20 mouse cellular contexts compared by ENCODE assay signal in the genomic region with DNA sequence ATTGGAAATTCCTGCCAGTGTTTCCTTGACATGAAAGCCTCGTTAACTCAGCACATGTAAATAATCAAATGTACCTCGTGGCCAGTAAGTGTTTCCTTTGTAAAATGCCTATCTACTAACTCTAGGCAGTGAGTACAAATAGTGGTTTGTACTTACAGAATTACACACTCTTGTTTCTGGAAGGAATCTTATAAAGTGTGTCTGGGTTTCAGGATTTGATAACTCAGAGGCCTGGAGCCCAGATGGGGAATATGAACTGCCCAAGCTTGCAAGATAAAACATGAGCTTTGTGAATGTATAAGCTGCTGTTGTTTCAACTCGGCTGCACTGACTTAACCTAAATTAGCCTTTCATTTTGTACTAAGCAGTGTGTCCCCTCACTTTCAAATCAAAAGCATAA.
DNase-seq lines count a peak whose midpoint lies in the region; ATAC-seq lines count a peak whose summit lies in the region.
"Had no signal": no experiment of that assay in that cellular context is flagged by ENCODE, and none has a peak within 500 bp of the region (broad histone marks: within the 10 kb centered on the region; RNA-seq: fewer than 3 reads in every experiment).

No protein-coding gene starts in this region.

- WGBS in heart, embryonic 14.5 days = 36% methylated on average over 3 of the region's 3 CpGs
- WGBS in embryonic facial prominence, embryonic 10.5 days = 25% methylated on average over 3 of the region's 3 CpGs
- WGBS in embryonic facial prominence, embryonic 15.5 days = 17% methylated on average over 3 of the region's 3 CpGs
- 9% methylated on average over 3 of the region's 3 CpGs for WGBS in limb, embryonic 12.5 days
- 57% methylated on average over 3 of the region's 3 CpGs for WGBS in midbrain, embryonic 15.5 days

- H3K4me1 ChIP-seq in heart, embryonic 14.5 days (ENCODE audit: control insufficient read depth in 2 of 2, insufficient read depth in 2 of 2, low read length in 2 of 2) = no peaks in the 10 kb centered on the region
- peaks cover 15% of the 10 kb centered on the region; the same call in 1 of the 2 replicates for H3K4me1 ChIP-seq in embryonic facial prominence, embryonic 10.5 days
- no peaks in the 10 kb centered on the region for H3K4me1 ChIP-seq in embryonic facial prominence, embryonic 15.5 days
- peaks cover 12% of the 10 kb centered on the region for H3K4me1 ChIP-seq in limb, embryonic 12.5 days (replicated peaks)
- H3K4me1 ChIP-seq in midbrain, embryonic 15.5 days = no peaks in the 10 kb centered on the region

- no peak overlapping the region for H3K9ac ChIP-seq in heart, embryonic 14.5 days (ENCODE audit: low read length)
- H3K9ac ChIP-seq in embryonic facial prominence, embryonic 15.5 days = no peak overlapping the region
- no peak overlapping the region for H3K9ac ChIP-seq in limb, embryonic 12.5 days (replicated peaks)
- H3K9ac ChIP-seq in midbrain, embryonic 15.5 days = no peak overlapping the region
- H3K9ac ChIP-seq: liver, postnatal 0 days had no signal

- H3K27ac ChIP-seq in heart, embryonic 14.5 days (replicated peaks in 1 of 2; ENCODE audit: control insufficient read depth in 1 of 2, insufficient read depth in 1 of 2, low read depth in 2 of 2, low read length in 2 of 2) = no peak overlapping the region
- H3K27ac ChIP-seq in embryonic facial prominence, embryonic 10.5 days (replicated peaks) = peak overlapping the region; percentile 36
- no peak overlapping the region for H3K27ac ChIP-seq in embryonic facial prominence, embryonic 15.5 days (replicated peaks)
- H3K27ac ChIP-seq in limb, embryonic 12.5 days = peak overlapping the region; percentile 83
- H3K27ac ChIP-seq in midbrain, embryonic 15.5 days = no peak overlapping the region
- H3K27ac ChIP-seq: hindbrain, postnatal 0 days had no signal

- no peak for DNase-seq in heart, postnatal 25 days (ENCODE audit: low spot score)
- peak; percentile 44 for DNase-seq in embryonic facial prominence, embryonic 10.5 days (ENCODE audit: low spot score)
- DNase-seq in right cerebral cortex, postnatal 25 days = no peak
- DNase-seq in adrenal gland, postnatal 4 days (ENCODE audit: low spot score in 2 of 2) = no peak
- DNase-seq: adrenal gland, postnatal 25 days; cerebellum, adult 9-11 months; gastrocnemius, postnatal 10 days; heart, adult 11 months; liver, postnatal 0 days; lung, postnatal 10 days; right cerebral cortex, postnatal 14 days had no signal

- no peak overlapping the region for H3K4me3 ChIP-seq in heart, embryonic 14.5 days (ENCODE audit: control insufficient read depth in 1 of 2, insufficient read depth in 1 of 2, low read depth in 1 of 2, low read length in 2 of 2)
- no peak overlapping the region for H3K4me3 ChIP-seq in embryonic facial prominence, embryonic 10.5 days
- H3K4me3 ChIP-seq in embryonic facial prominence, embryonic 15.5 days (replicated peaks) = no peak overlapping the region
- H3K4me3 ChIP-seq in limb, embryonic 12.5 days (replicated peaks) = no peak overlapping the region
- H3K4me3 ChIP-seq in midbrain, embryonic 15.5 days = no peak overlapping the region

- 0 out of 2 replicates have a peak, but pooled peaks have one; percentile 31 for ATAC-seq in heart, embryonic 14.5 days (ENCODE audit: insufficient number of reproducible peaks, insufficient read depth, low FRiP score, low read depth)
- 0 out of 2 replicates have a peak, but pooled peaks have one; percentile 51 for ATAC-seq in embryonic facial prominence, embryonic 15.5 days (ENCODE audit: insufficient number of reproducible peaks, low FRiP score, low TSS enrichment, low read depth)
- peak; percentile 79; the same call in 1 of the 2 replicates for ATAC-seq in limb, embryonic 12.5 days (ENCODE audit: insufficient number of reproducible peaks, insufficient read depth, low FRiP score, low TSS enrichment, low read depth)
- ATAC-seq in midbrain, embryonic 15.5 days (replicated peaks) = no peak
- ATAC-seq: forebrain, embryonic 14.5 days; hindbrain, postnatal 0 days; intestine, postnatal 0 days; liver, postnatal 0 days had no signal

- no peaks in the 10 kb centered on the region for H3K36me3 ChIP-seq in heart, embryonic 14.5 days (ENCODE audit: control insufficient read depth, insufficient read depth, low read length)
- H3K36me3 ChIP-seq in embryonic facial prominence, embryonic 10.5 days (replicated peaks) = no peaks in the 10 kb centered on the region
- H3K36me3 ChIP-seq in embryonic facial prominence, embryonic 15.5 days = no peaks in the 10 kb centered on the region
- no peaks in the 10 kb centered on the region for H3K36me3 ChIP-seq in limb, embryonic 12.5 days
- H3K36me3 ChIP-seq in midbrain, embryonic 15.5 days (replicated peaks) = no peaks in the 10 kb centered on the region

- intact Hi-C loops in heart, postnatal 25 days (cut with DNase I) = no loop called here

- H3K9me3 ChIP-seq in heart, embryonic 14.5 days (ENCODE audit: control insufficient read depth, low read length) = no peaks in the 10 kb centered on the region
- H3K9me3 ChIP-seq in embryonic facial prominence, embryonic 10.5 days = no peaks in the 10 kb centered on the region
- no peaks in the 10 kb centered on the region for H3K9me3 ChIP-seq in embryonic facial prominence, embryonic 15.5 days (replicated peaks)
- no peaks in the 10 kb centered on the region for H3K9me3 ChIP-seq in limb, embryonic 12.5 days
- H3K9me3 ChIP-seq in midbrain, embryonic 15.5 days = no peaks in the 10 kb centered on the region

- H3K27me3 ChIP-seq in heart, embryonic 14.5 days (ENCODE audit: control insufficient read depth, insufficient read depth, low read length) = no peaks in the 10 kb centered on the region
- no peaks in the 10 kb centered on the region for H3K27me3 ChIP-seq in embryonic facial prominence, embryonic 10.5 days (replicated peaks; ENCODE audit: low read depth, poor library complexity, severe bottlenecking)
- H3K27me3 ChIP-seq in embryonic facial prominence, embryonic 15.5 days = no peaks in the 10 kb centered on the region
- no peaks in the 10 kb centered on the region for H3K27me3 ChIP-seq in limb, embryonic 12.5 days
- no peaks in the 10 kb centered on the region for H3K27me3 ChIP-seq in midbrain, embryonic 15.5 days (replicated peaks)

- H3K4me2 ChIP-seq in heart, embryonic 14.5 days (ENCODE audit: low read length) = no peak overlapping the region
- H3K4me2 ChIP-seq in embryonic facial prominence, embryonic 15.5 days (replicated peaks) = no peak overlapping the region
- no peak overlapping the region for H3K4me2 ChIP-seq in limb, embryonic 12.5 days
- H3K4me2 ChIP-seq in midbrain, embryonic 15.5 days = no peak overlapping the region
- H3K4me2 ChIP-seq: liver, embryonic 11.5 days; midbrain, embryonic 11.5 days had no signal

Comparison
In these comparisons a context has a peak if more than half of its experiments do, and no peak if none do; other contexts are left out.
1. H3K27ac ChIP-seq: peak in embryonic facial prominence, embryonic 10.5 days (single experiment) and limb, embryonic 12.5 days (single experiment); none in heart, embryonic 14.5 days (0 of 2), embryonic facial prominence, embryonic 15.5 days (single experiment) and midbrain, embryonic 15.5 days (single experiment).